ENCODE assay signal across 9 mouse cellular contexts in the genomic region with DNA sequence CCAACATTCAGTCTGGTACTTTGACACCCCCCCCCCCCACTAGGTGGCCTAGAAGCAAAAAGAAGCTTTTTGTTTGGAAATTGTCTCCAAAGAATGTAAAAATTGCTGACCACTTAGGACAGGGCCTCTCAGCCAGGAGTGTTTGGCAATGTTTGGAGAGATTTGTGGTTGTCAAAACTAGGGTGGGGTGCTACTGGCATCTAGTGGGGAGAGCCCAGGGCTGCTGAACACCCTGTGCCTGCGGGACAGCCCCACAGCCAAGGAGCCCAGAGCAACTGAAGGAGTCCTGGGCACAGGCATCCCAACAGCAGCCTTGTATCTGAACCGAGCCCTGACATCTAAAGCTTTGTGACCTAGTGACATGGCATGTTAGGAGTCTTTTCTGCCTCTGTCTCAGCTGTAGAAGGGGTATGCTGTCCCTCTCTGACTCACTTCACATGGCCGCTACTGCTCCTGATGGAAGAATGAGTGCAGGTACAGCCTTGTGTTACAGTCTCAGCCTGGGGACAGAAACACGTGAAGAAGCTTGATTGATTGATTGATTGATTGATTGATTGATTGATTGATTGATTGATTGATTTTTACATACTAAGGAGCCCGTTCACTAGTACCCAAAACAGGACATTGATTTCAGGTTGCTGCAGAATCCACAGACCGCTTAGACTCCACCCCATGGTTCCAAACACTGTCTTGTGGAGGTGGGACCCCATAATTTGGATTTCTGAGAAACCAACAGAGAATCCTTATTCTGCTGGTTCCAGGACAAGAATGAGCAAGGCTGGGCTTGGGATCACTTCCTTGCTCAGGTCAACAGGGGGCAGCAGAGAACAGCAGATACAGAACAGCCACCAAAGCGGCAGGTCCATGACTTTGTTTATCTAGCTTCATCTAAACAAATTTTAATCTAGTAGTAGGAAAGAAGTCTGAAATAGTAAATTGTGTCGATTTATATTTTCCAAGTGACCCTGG. TPM values are rescaled to one million over a fixed set of nuclear protein-coding genes. Genes with fewer than 3 reads are reported as not detected.
A peak's percentile ranks its signal among the peaks of the same experiment; 100 is the strongest.
DNase-seq lines count a peak whose midpoint lies in the region; ATAC-seq lines count a peak whose summit lies in the region.
"Had no signal": no experiment of that assay in that cellular context is flagged by ENCODE, and none has a peak within 500 bp of the region (broad histone marks: within the 10 kb centered on the region; RNA-seq: fewer than 3 reads in every experiment).

No protein-coding gene starts in this region.

- no peak overlapping the region for H3K4me2 ChIP-seq in midbrain, embryonic 15.5 days
- H3K4me2 ChIP-seq in forebrain, embryonic 14.5 days (ENCODE audit: low read length) = no peak overlapping the region
- H3K4me2 ChIP-seq: embryonic facial prominence, embryonic 13.5 days had no signal

- H3K4me3 ChIP-seq in midbrain, embryonic 10.5 days = no peak overlapping the region
- no peak overlapping the region for H3K4me3 ChIP-seq in midbrain, embryonic 15.5 days
- no peak overlapping the region for H3K4me3 ChIP-seq in forebrain, embryonic 14.5 days (ENCODE audit: low read depth, low read length)
- H3K4me3 ChIP-seq in limb, embryonic 10.5 days = no peak overlapping the region
- H3K4me3 ChIP-seq: embryonic facial prominence, embryonic 13.5 days had no signal

- 42% methylated on average over 8 of the region's 8 CpGs for WGBS in midbrain, embryonic 10.5 days
- WGBS in midbrain, embryonic 15.5 days = 38% methylated on average over 8 of the region's 8 CpGs
- 41% methylated on average over 8 of the region's 8 CpGs for WGBS in forebrain, embryonic 14.5 days
- WGBS in limb, embryonic 10.5 days = 46% methylated on average over 8 of the region's 8 CpGs

- no peaks in the 10 kb centered on the region for H3K36me3 ChIP-seq in midbrain, embryonic 10.5 days
- H3K36me3 ChIP-seq in midbrain, embryonic 15.5 days (replicated peaks) = no peaks in the 10 kb centered on the region
- no peaks in the 10 kb centered on the region for H3K36me3 ChIP-seq in forebrain, embryonic 14.5 days (ENCODE audit: control insufficient read depth, insufficient read depth, low read length)
- H3K36me3 ChIP-seq in limb, embryonic 10.5 days = no peaks in the 10 kb centered on the region
- H3K36me3 ChIP-seq in splenic B cell, adult 2 months (ENCODE audit: control insufficient read depth, insufficient read depth, low read length, poor library complexity, severe bottlenecking) = no peaks in the 10 kb centered on the region
- H3K36me3 ChIP-seq: embryonic facial prominence, embryonic 13.5 days had no signal

- no peak for ATAC-seq in midbrain, embryonic 15.5 days (replicated peaks)
- ATAC-seq in forebrain, embryonic 14.5 days = peak; percentile 52

- H3K27me3 ChIP-seq in midbrain, embryonic 10.5 days (ENCODE audit: low read depth, poor library complexity, severe bottlenecking) = no peaks in the 10 kb centered on the region; the same call in 1 of the 2 replicates
- H3K27me3 ChIP-seq in midbrain, embryonic 15.5 days (replicated peaks) = no peaks in the 10 kb centered on the region
- H3K27me3 ChIP-seq in forebrain, embryonic 14.5 days (replicated peaks; ENCODE audit: control insufficient read depth, insufficient read depth, low read length) = no peaks in the 10 kb centered on the region
- no peaks in the 10 kb centered on the region for H3K27me3 ChIP-seq in limb, embryonic 10.5 days (ENCODE audit: low read depth, poor library complexity, severe bottlenecking)
- no peaks in the 10 kb centered on the region for H3K27me3 ChIP-seq in splenic B cell, adult 2 months (ENCODE audit: control insufficient read depth, insufficient read depth, low read length, poor library complexity, severe bottlenecking)
- H3K27me3 ChIP-seq: embryonic facial prominence, embryonic 13.5 days had no signal

- peaks cover 41% of the 10 kb centered on the region for H3K4me1 ChIP-seq in midbrain, embryonic 10.5 days
- H3K4me1 ChIP-seq in midbrain, embryonic 15.5 days = peaks cover 17% of the 10 kb centered on the region
- H3K4me1 ChIP-seq in forebrain, embryonic 14.5 days (ENCODE audit: control insufficient read depth, insufficient read depth, low read length) = peaks cover 5% of the 10 kb centered on the region
- H3K4me1 ChIP-seq in limb, embryonic 10.5 days = peaks cover 6% of the 10 kb centered on the region; the same call in 1 of the 2 replicates

- peak; percentile 67 for DNase-seq in midbrain, embryonic 10.5 days (ENCODE audit: low spot score)
- peak; percentile 67 for DNase-seq in c-Kit-positive CD71-positive TER-119-positive erythroid progenitor cells, embryonic 14.5 days (ENCODE audit: low spot score)
- DNase-seq in forebrain, embryonic 14.5 days (ENCODE audit: low spot score) = peak; percentile 83
- peak; percentile 85 for DNase-seq in induced T-regulatory cell, adult 2 months (ENCODE audit: low read depth)
- DNase-seq in limb, embryonic 10.5 days (ENCODE audit: low spot score) = peak; percentile 71
- peak; percentile 86 for DNase-seq in naive thymus-derived CD4-positive, alpha-beta T cell, adult 2 months (ENCODE audit: low read depth)
- DNase-seq in splenic B cell, adult 2 months (ENCODE audit: low read depth, low spot score) = peak; percentile 82

- H3K9me3 ChIP-seq in midbrain, embryonic 10.5 days (replicated peaks) = peaks cover 4% of the 10 kb centered on the region; the same call in 1 of the 2 replicates
- no peaks in the 10 kb centered on the region for H3K9me3 ChIP-seq in midbrain, embryonic 15.5 days
- H3K9me3 ChIP-seq in forebrain, embryonic 14.5 days (replicated peaks; ENCODE audit: control insufficient read depth, low read length) = no peaks in the 10 kb centered on the region
- no peaks in the 10 kb centered on the region for H3K9me3 ChIP-seq in limb, embryonic 10.5 days (replicated peaks)
- H3K9me3 ChIP-seq: embryonic facial prominence, embryonic 13.5 days had no signal

- H3K27ac ChIP-seq in midbrain, embryonic 10.5 days (replicated peaks) = no peak overlapping the region
- no peak overlapping the region for H3K27ac ChIP-seq in midbrain, embryonic 15.5 days
- H3K27ac ChIP-seq in forebrain, embryonic 14.5 days (ENCODE audit: low read depth, low read length) = no peak overlapping the region
- no peak overlapping the region for H3K27ac ChIP-seq in limb, embryonic 10.5 days
- H3K27ac ChIP-seq: embryonic facial prominence, embryonic 13.5 days had no signal

- no peak overlapping the region for H3K9ac ChIP-seq in midbrain, embryonic 15.5 days
- H3K9ac ChIP-seq in forebrain, embryonic 14.5 days (ENCODE audit: low read length) = no peak overlapping the region
- H3K9ac ChIP-seq: embryonic facial prominence, embryonic 13.5 days had no signal

RNA-seq across cellular contexts. Expression of a gene that starts 16.3 kb away (rescaled TPM):
- 65.0 and 71.1 TPM in 2 replicates for polyA plus RNA-seq in midbrain, embryonic 10.5 days (2016; fragmentation: Nextera tagmentation; extraction: Ambion mirVana)
- 54.2 and 58.6 TPM in 2 replicates for polyA plus RNA-seq in midbrain, embryonic 15.5 days (2015; fragmentation: Nextera tagmentation; extraction: Ambion mirVana)
- polyA plus RNA-seq in forebrain, embryonic 14.5 days (2014; fragmentation: Nextera tagmentation; extraction: Ambion mirVana) = 54.7 and 65.0 TPM in 2 replicates
- 69.1 and 69.8 TPM in 2 replicates for polyA plus RNA-seq in limb, embryonic 10.5 days (2016; fragmentation: Nextera tagmentation; extraction: Ambion mirVana)

RNA-seq across cellular contexts. Expression of a gene that starts 21.0 kb away (rescaled TPM):
- polyA plus RNA-seq in midbrain, embryonic 10.5 days (2016; fragmentation: Nextera tagmentation; extraction: Ambion mirVana) = 0.79 and 0.96 TPM in 2 replicates
- polyA plus RNA-seq in midbrain, embryonic 15.5 days (2015; fragmentation: Nextera tagmentation; extraction: Ambion mirVana) = 0.36 and 0.74 TPM in 2 replicates
- 0.80 and 0.83 TPM in 2 replicates for polyA plus RNA-seq in forebrain, embryonic 14.5 days (2014; fragmentation: Nextera tagmentation; extraction: Ambion mirVana)
- 0.23 and 0.33 TPM in 2 replicates for polyA plus RNA-seq in limb, embryonic 10.5 days (2016; fragmentation: Nextera tagmentation; extraction: Ambion mirVana)
